ENCODE assay signal across 7 mouse cellular contexts in the genomic region with DNA sequence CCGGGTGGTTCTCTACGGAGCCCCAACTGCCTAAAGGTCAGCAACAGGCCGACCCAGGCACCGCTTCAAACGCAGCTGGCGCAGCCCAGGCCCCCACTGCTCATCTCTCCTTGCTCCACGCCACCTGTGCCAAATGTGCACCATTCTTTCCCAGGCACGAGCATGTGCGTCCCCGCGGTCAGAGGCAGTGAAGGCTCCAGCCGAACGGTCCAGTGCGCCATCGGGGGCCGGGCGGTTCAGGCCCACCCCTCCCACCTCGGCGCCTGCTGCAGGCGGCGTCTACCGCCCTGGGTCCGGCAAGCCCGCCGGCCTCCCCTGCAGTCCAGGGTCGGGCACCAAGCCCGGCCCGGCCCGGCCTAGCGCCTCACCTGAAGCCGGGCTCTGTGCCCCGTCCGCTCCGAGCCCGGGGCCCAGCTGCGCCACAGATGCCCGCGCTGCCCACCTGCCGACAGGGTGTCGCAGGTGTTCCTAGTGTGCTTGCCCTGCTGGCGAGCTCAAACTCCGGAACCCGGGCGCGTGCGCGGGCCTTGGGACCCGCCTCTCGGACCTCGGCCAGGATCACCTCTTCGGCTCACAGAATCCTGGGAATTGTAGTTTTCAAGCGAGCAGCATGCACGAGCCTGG. TPM values are rescaled to one million over a fixed set of nuclear protein-coding genes. Genes with fewer than 3 reads are reported as not detected.
DNase-seq lines count a peak whose midpoint lies in the region; ATAC-seq and TF ChIP-seq lines count a peak whose summit lies in the region.

No protein-coding gene starts in this region.

- no peaks in the 10 kb centered on the region; the same call in 1 of the 2 replicates for H3K36me3 ChIP-seq in intestine, postnatal 0 days (ENCODE audit: control insufficient read depth, insufficient read depth)
- H3K36me3 ChIP-seq in midbrain, embryonic 10.5 days = no peaks in the 10 kb centered on the region
- H3K36me3 ChIP-seq in small intestine, adult 2 months (ENCODE audit: control insufficient read depth, insufficient read depth, low read length) = no peaks in the 10 kb centered on the region

- H3K4me2 ChIP-seq in intestine, postnatal 0 days (replicated peaks; ENCODE audit: low read depth) = peak overlapping the region; percentile 100

- no peak overlapping the region for H3K27ac ChIP-seq in intestine, postnatal 0 days (ENCODE audit: low read depth, low read length)
- H3K27ac ChIP-seq in midbrain, embryonic 10.5 days (replicated peaks) = peak overlapping the region; percentile 80
- H3K27ac ChIP-seq in small intestine, adult 2 months (ENCODE audit: insufficient read depth, low read depth, low read length) = no peak overlapping the region

- TF ChIP-seq CTCF in intestine, postnatal 0 days (IDR thresholded peaks at IDR 0.05; ENCODE audit: low read depth) = peak; percentile 28
- TF ChIP-seq CTCF in small intestine, adult 2 months (IDR thresholded peaks at IDR 0.05; ENCODE audit: extremely low read depth, insufficient read length, insufficient replicate concordance, low read depth, low read length) = no peak

- DNase-seq in adrenal gland, postnatal 4 days (ENCODE audit: low spot score in 2 of 2) = peak; percentile 56 to 65
- peak; percentile 83 for DNase-seq in embryo, embryonic 9.5 days (ENCODE audit: extremely low spot score)
- peak; percentile 22 for DNase-seq in gonadal fat pad, adult 2 months (ENCODE audit: low read depth)
- DNase-seq in left cerebral cortex, postnatal 25 days (ENCODE audit: low spot score in 2 of 2) = peak; percentile 89 to 92
- DNase-seq in midbrain, embryonic 10.5 days (ENCODE audit: low spot score) = peak; percentile 82

- H3K9me3 ChIP-seq in intestine, postnatal 0 days (ENCODE audit: control insufficient read depth) = no peaks in the 10 kb centered on the region
- H3K9me3 ChIP-seq in midbrain, embryonic 10.5 days (replicated peaks) = no peaks in the 10 kb centered on the region

- no peaks in the 10 kb centered on the region for H3K4me1 ChIP-seq in intestine, postnatal 0 days (replicated peaks; ENCODE audit: control insufficient read depth, insufficient read depth, low read length)
- peaks cover 24% of the 10 kb centered on the region for H3K4me1 ChIP-seq in midbrain, embryonic 10.5 days
- peaks cover 5% of the 10 kb centered on the region; the same call in 1 of the 2 replicates for H3K4me1 ChIP-seq in small intestine, adult 2 months (ENCODE audit: control insufficient read depth, insufficient read depth, insufficient read length, low read length)

- H3K9ac ChIP-seq in intestine, postnatal 0 days (ENCODE audit: low read depth, low read length) = peak overlapping the region; percentile 80

- WGBS in intestine, postnatal 0 days = under 1% methylated on average over 53 of the region's 53 CpGs
- WGBS in midbrain, embryonic 10.5 days = under 1% methylated on average over 53 of the region's 53 CpGs
- WGBS in small intestine, adult 2 months = 2% methylated on average over 53 of the region's 53 CpGs

- peak overlapping the region; percentile 74 for H3K4me3 ChIP-seq in intestine, postnatal 0 days (ENCODE audit: low read depth, low read length)
- peak overlapping the region; percentile 67 for H3K4me3 ChIP-seq in midbrain, embryonic 10.5 days
- peak overlapping the region; percentile 77 for H3K4me3 ChIP-seq in small intestine, adult 2 months (ENCODE audit: low read depth, low read length)

- TF ChIP-seq POLR2A in small intestine, adult 2 months (IDR thresholded peaks at IDR 0.05; ENCODE audit: low read depth, low read length) = 0 out of 2 replicates have a peak, but pooled peaks have one; percentile 32

- ATAC-seq in intestine, postnatal 0 days = peak; percentile 81

- intact Hi-C loops in left cerebral cortex, postnatal 25 days (cut with DNase I) = no loop called here

- no peaks in the 10 kb centered on the region for H3K27me3 ChIP-seq in intestine, postnatal 0 days (replicated peaks; ENCODE audit: control insufficient read depth, insufficient read depth, low read length)
- H3K27me3 ChIP-seq in midbrain, embryonic 10.5 days (ENCODE audit: low read depth, poor library complexity, severe bottlenecking) = peaks cover 9% of the 10 kb centered on the region; the same call in 1 of the 2 replicates
- H3K27me3 ChIP-seq in small intestine, adult 2 months (ENCODE audit: control insufficient read depth, insufficient read depth, low read length) = no peaks in the 10 kb centered on the region

RNA-seq across cellular contexts. Expression of a gene that starts 1.3 kb away (rescaled TPM):
- total RNA-seq in adrenal gland, postnatal 4 days (2021) = 10 to 100 TPM; 15.6 to 19.9 TPM
- polyA plus RNA-seq in gonadal fat pad, adult 2 months (2012; rRNA removed) = 19.8 and 20.2 TPM in 2 replicates
- polyA plus RNA-seq in intestine, postnatal 0 days (2015; fragmentation: Nextera tagmentation; extraction: Ambion mirVana) = 5.7 and 7.3 TPM in 2 replicates
- total RNA-seq in left cerebral cortex, postnatal 25 days (2021) = 10 to 100 TPM; 34.3 to 43.1 TPM
- 13.1 and 14.6 TPM in 2 replicates for polyA plus RNA-seq in midbrain, embryonic 10.5 days (2016; fragmentation: Nextera tagmentation; extraction: Ambion mirVana)
- 7.5 and 10.4 TPM in 2 replicates for polyA plus RNA-seq in small intestine, adult 2 months (2012; rRNA removed)

RNA-seq across cellular contexts. Expression of a gene that starts 44.8 kb away (rescaled TPM):
- 1 to 10 TPM; 6.8 to 8.4 TPM for total RNA-seq in adrenal gland, postnatal 4 days (2021)
- 3.7 and 4.0 TPM in 2 replicates for polyA plus RNA-seq in gonadal fat pad, adult 2 months (2012; rRNA removed)
- polyA plus RNA-seq in intestine, postnatal 0 days (2015; fragmentation: Nextera tagmentation; extraction: Ambion mirVana) = 0.90 and 1.0 TPM in 2 replicates
- 1 to 10 TPM; 5.4 to 6.9 TPM for total RNA-seq in left cerebral cortex, postnatal 25 days (2021)
- polyA plus RNA-seq in midbrain, embryonic 10.5 days (2016; fragmentation: Nextera tagmentation; extraction: Ambion mirVana) = 0.68 and 0.85 TPM in 2 replicates
- polyA plus RNA-seq in small intestine, adult 2 months (2012; rRNA removed) = 0.24 and 0.39 TPM in 2 replicates

Comparison
In these comparisons a context has a peak if more than half of its experiments do, and no peak if none do; other contexts are left out.
1. DNase-seq: peak in every context shown above with its lines; median percentile 90 in left cerebral cortex, postnatal 25 days; 83 in embryo, embryonic 9.5 days; 82 in midbrain, embryonic 10.5 days; 60 in adrenal gland, postnatal 4 days; 22 in gonadal fat pad, adult 2 months.